Mouse (Mus musculus) duodenum, adult 2 months (tissue): Measurements from ENCODE around the gene Ruvbl1. TPM values are rescaled to one million over a fixed set of nuclear protein-coding genes. Genes with fewer than 3 reads are reported as not detected.

Experiments
- polyA plus RNA-seq: library from polyadenylated mRNA; depleted of rRNA; stranded (reverse); fragments of >200 nt; gene quantifications from 2 replicates; pipeline ENCODE4 v1.2.3, GENCODE M21; 2012; ENCODE audit warnings: low replicate concordance; rRNA removed

Ruvbl1 gene
- polyA plus RNA-seq, result 8.8 and 9.7 TPM in 2 replicates

GRCm38 (mm10) chr6:88465181-88465920 is at the start of gene Ruvbl1:
TSS of gene Ruvbl1 (plus strand) at chr6:88465409.

GRCm38 (mm10) chr6:88446063-88447002 is 18.9 kb upstream of the Ruvbl1 start, which contains the start of gene Eefsec:
TSS of gene Eefsec (minus strand) at chr6:88446539.

GRCm38 (mm10) chr6:88518404-88519263 is 53.4 kb downstream of the Ruvbl1 start, which contains the start of gene Sec61a1:
TSS of gene Sec61a1 (minus strand) at chr6:88518905.

Other genes starting within 250 kb of the Ruvbl1 start
- not detected in 2 replicates for gene Dnajb8, start 243.1 kb upstream of the Ruvbl1 start, polyA plus RNA-seq
- 14.0 and 16.3 TPM in 2 replicates for gene Eefsec, start 18.9 kb upstream of the Ruvbl1 start, polyA plus RNA-seq
- gene Sec61a1, start 53.5 kb downstream of the Ruvbl1 start, polyA plus RNA-seq, result 290 and 309 TPM in 2 replicates
- gene Kbtbd12, start 172.5 kb downstream of the Ruvbl1 start, polyA plus RNA-seq, result 0.11 TPM in 1 of 2 replicates, not detected in the other